Mouse (Mus musculus) stomach, postnatal 0 days (tissue): ENCODE results near the gene Hmga2.

Source experiments
- CTCF ChIP-seq: IDR thresholded peaks from 2 replicates; pipeline ENCODE4 v1.5.1; 2016; ENCODE audit warnings: antibody characterized with exemption, low read depth, mild to moderate bottlenecking, moderate library complexity
- EP300 ChIP-seq: optimal IDR thresholded peaks from 2 replicates; pipeline ENCODE3; 2016; ENCODE audit warnings: antibody characterized with exemption

GRCm38 (mm10) chr10:120418738-120419523 lies 57.3 kb downstream of the Hmga2 start:
- no peak for TF ChIP-seq CTCF
- TF ChIP-seq EP300: no peak
